Mouse (Mus musculus): Measurements from ENCODE around the gene Cenpa. TPM values are rescaled to one million over a fixed set of nuclear protein-coding genes. Genes with fewer than 3 reads are reported as not detected.
"Not testable (repeated sequence)": the region's sequence is repeated elsewhere in the genome, so short reads cannot be mapped to it uniquely, and the experiment has no call there.

The Cenpa gene
- polyA plus RNA-seq, 1 experiment from 2014 or later: 259 TPM

GRCm38 (mm10) chr5:30660813-30661212 lies 5.8 kb upstream of the Cenpa start:
- Histone ChIP-seq H3K27ac (replicated peaks) (no peak overlapping the region), H3K4me1 (0 out of 2 replicates have a peak, but pooled peaks cover under 1% of the 10 kb centered on the region), H3K9me3 (no peaks in the 10 kb centered on the region; the same call in 1 of the 2 replicates), H3K4me3 (no peak overlapping the region), H3K36me3 (peaks cover 31% of the 10 kb centered on the region), H3K4me2 (no peak overlapping the region), H3K27me3 (replicated peaks) (no peaks in the 10 kb centered on the region), H3K9ac (no peak overlapping the region)
- no peak for ATAC-seq (ENCODE audit: extremely low read depth, insufficient number of reproducible peaks, low FRiP score, low TSS enrichment)
- WGBS: 93% methylated on average over 5 of the region's 5 CpGs

GRCm38 (mm10) chr5:30665360-30665759 lies 1.2 kb upstream of the Cenpa start:
- Histone ChIP-seq H3K9ac (no peak overlapping the region), H3K27me3 (replicated peaks) (no peaks in the 10 kb centered on the region), H3K36me3 (peaks cover 19% of the 10 kb centered on the region), H3K27ac (replicated peaks) (no peak overlapping the region), H3K4me3 (no peak overlapping the region), H3K4me2 (no peak overlapping the region), H3K4me1 (peaks cover 35% of the 10 kb centered on the region), H3K9me3 (no peaks in the 10 kb centered on the region; the same call in 1 of the 2 replicates)
- ATAC-seq (ENCODE audit: extremely low read depth, insufficient number of reproducible peaks, low FRiP score, low TSS enrichment): no peak
- 83% methylated on average over 9 of the region's 9 CpGs for WGBS

DNA sequence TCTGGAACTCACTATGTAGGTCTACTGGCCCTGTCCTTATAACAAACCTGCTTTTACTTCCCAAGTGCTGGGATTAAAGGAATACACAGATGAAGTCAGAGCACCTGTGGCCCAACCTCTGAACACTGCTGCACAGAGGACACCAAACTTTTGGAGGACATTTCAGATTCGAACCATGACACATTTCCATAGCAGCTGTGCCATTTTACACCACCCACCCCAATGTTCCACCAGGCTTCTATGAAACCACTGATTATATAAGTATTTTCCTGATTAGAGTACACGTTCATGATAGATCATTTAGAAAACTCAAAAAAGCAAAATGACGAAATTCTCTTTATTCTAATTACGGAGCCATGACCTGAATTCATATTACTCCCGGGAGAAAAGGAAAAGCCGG lies 609 bp upstream of the Cenpa start:
- Histone ChIP-seq H3K4me1 (peaks cover 35% of the 10 kb centered on the region), H3K4me3 (peak overlapping the region; percentile 87), H3K4me2 (peak overlapping the region; percentile 74), H3K27me3 (replicated peaks) (no peaks in the 10 kb centered on the region), H3K36me3 (peaks cover 25% of the 10 kb centered on the region), H3K9me3 (no peaks in the 10 kb centered on the region), H3K27ac (replicated peaks) (peak overlapping the region; percentile 96), H3K9ac (peak overlapping the region; percentile 83)
- ATAC-seq (ENCODE audit: extremely low read depth, insufficient number of reproducible peaks, low FRiP score, low TSS enrichment): no peak
- 49% methylated on average over 6 of the region's 6 CpGs for WGBS

DNA sequence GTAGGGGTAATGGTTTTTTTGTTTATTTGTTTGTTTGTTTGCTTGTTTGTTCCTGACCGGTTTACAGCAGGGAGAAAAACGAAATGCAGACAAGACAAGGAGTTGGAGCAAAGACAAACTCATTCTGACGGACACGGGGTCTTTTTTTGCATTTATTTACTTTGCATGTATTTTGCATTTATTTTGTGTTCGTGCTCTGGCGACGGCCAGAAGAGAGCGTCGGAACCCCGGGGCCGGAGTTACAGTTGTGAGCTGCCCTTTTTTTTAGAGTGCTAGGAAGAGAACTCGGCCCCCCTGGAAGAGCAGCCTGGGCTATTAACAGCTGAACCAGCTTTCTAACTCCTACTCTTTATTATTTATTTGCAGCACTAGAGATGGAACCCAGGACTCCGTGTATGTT lies 638 bp downstream of the Cenpa start:
- Histone ChIP-seq H3K36me3 (peaks cover 37% of the 10 kb centered on the region), H3K4me2 (peak overlapping the region; percentile 74), H3K27ac (replicated peaks) (peak overlapping the region; percentile 96), H3K9me3 (no peaks in the 10 kb centered on the region), H3K27me3 (replicated peaks) (no peaks in the 10 kb centered on the region), H3K4me3 (peak overlapping the region; percentile 87), H3K4me1 (peaks cover 35% of the 10 kb centered on the region), H3K9ac (peak overlapping the region; percentile 92)
- ATAC-seq (ENCODE audit: extremely low read depth, insufficient number of reproducible peaks, low FRiP score, low TSS enrichment): no peak
- WGBS: under 1% methylated on average over 13 of the region's 13 CpGs

- no peak for ATAC-seq (ENCODE audit: extremely low read depth, insufficient number of reproducible peaks, low FRiP score, low TSS enrichment)
- H3K4me3 ChIP-seq: peak overlapping the region; percentile 87
- H3K27me3 ChIP-seq (replicated peaks): no peaks in the 10 kb centered on the region
- H3K4me2 ChIP-seq: peak overlapping the region; percentile 74
- H3K36me3 ChIP-seq: peaks cover 42% of the 10 kb centered on the region
- WGBS: 7% methylated on average over 3 of the region's 3 CpGs
- peaks cover 35% of the 10 kb centered on the region for H3K4me1 ChIP-seq
- no peak overlapping the region for H3K27ac ChIP-seq (replicated peaks)
- H3K9me3 ChIP-seq: no peaks in the 10 kb centered on the region
- H3K9ac ChIP-seq: peak overlapping the region; percentile 92
Observed at GRCm38 (mm10) chr5:30667686-30668085, 1.1 kb downstream of the Cenpa start.

- H3K4me2 ChIP-seq: peak overlapping the region; percentile 74
- peaks cover 35% of the 10 kb centered on the region for H3K4me1 ChIP-seq
- H3K27ac ChIP-seq (replicated peaks): no peak overlapping the region
- peaks cover 54% of the 10 kb centered on the region for H3K36me3 ChIP-seq
- peak overlapping the region; percentile 87 for H3K4me3 ChIP-seq
- ATAC-seq (ENCODE audit: extremely low read depth, insufficient number of reproducible peaks, low FRiP score, low TSS enrichment): no peak
- H3K27me3 ChIP-seq (replicated peaks): no peaks in the 10 kb centered on the region
- no peaks in the 10 kb centered on the region for H3K9me3 ChIP-seq
- H3K9ac ChIP-seq: peak overlapping the region; percentile 51; the same call in 1 of the 2 replicates
- WGBS: 92% methylated on average over 9 of the region's 9 CpGs
Observed at GRCm38 (mm10) chr5:30668637-30669495, 2.3 kb downstream of the Cenpa start.

- Histone ChIP-seq H3K4me2 (peak overlapping the region; percentile 74; the same call in 1 of the 2 replicates), H3K36me3 (peaks cover 60% of the 10 kb centered on the region)
- WGBS: 54% methylated on average over 3 of the region's 3 CpGs
Observed at GRCm38 (mm10) chr5:30669496-30669830, 2.9 kb downstream of the Cenpa start.

GRCm38 (mm10) chr5:30670091-30670490 lies 3.5 kb downstream of the Cenpa start:
- WGBS: 79% methylated on average over 7 of the region's 7 CpGs
- Histone ChIP-seq H3K36me3 (peaks cover 64% of the 10 kb centered on the region), H3K9me3 (no peaks in the 10 kb centered on the region), H3K4me1 (peaks cover 35% of the 10 kb centered on the region), H3K4me2 (no peak overlapping the region), H3K27ac (replicated peaks) (no peak overlapping the region), H3K9ac (no peak overlapping the region), H3K4me3 (no peak overlapping the region), H3K27me3 (replicated peaks) (no peaks in the 10 kb centered on the region)
- ATAC-seq (ENCODE audit: extremely low read depth, insufficient number of reproducible peaks, low FRiP score, low TSS enrichment): no peak

More at GRCm38 (mm10) chr5:30669496-30669830, 2.9 kb downstream of the Cenpa start:
- no peak overlapping the region for H3K27ac ChIP-seq (replicated peaks)
- no peaks in the 10 kb centered on the region for H3K27me3 ChIP-seq (replicated peaks)
- no peak overlapping the region for H3K4me3 ChIP-seq
- H3K4me1 ChIP-seq: peaks cover 35% of the 10 kb centered on the region
- peak overlapping the region; percentile 51; the same call in 1 of the 2 replicates for H3K9ac ChIP-seq
- ATAC-seq (ENCODE audit: extremely low read depth, insufficient number of reproducible peaks, low FRiP score, low TSS enrichment): no peak
- no peaks in the 10 kb centered on the region for H3K9me3 ChIP-seq

- Histone ChIP-seq H3K36me3 (peaks cover 86% of the 10 kb centered on the region), H3K4me3 (no peak overlapping the region), H3K4me2 (no peak overlapping the region), H3K27ac (replicated peaks) (no peak overlapping the region), H3K9ac (no peak overlapping the region), H3K4me1 (peaks cover 12% of the 10 kb centered on the region), H3K9me3 (no peaks in the 10 kb centered on the region), H3K27me3 (replicated peaks) (no peaks in the 10 kb centered on the region)
- ATAC-seq (ENCODE audit: extremely low read depth, insufficient number of reproducible peaks, low FRiP score, low TSS enrichment): no peak
- 79% methylated on average over 7 of the region's 7 CpGs for WGBS
Observed at GRCm38 (mm10) chr5:30674001-30674400, 7.4 kb downstream of the Cenpa start.

GRCm38 (mm10) chr5:30676800-30677199 lies 10.2 kb downstream of the Cenpa start:
- Histone ChIP-seq H3K4me2 (no peak overlapping the region), H3K9ac (no peak overlapping the region), H3K36me3 (peaks cover 58% of the 10 kb centered on the region), H3K9me3 (no peaks in the 10 kb centered on the region), H3K4me1 (no peaks in the 10 kb centered on the region), H3K27me3 (replicated peaks) (no peaks in the 10 kb centered on the region), H3K27ac (replicated peaks) (no peak overlapping the region), H3K4me3 (no peak overlapping the region)
- no peak for ATAC-seq (ENCODE audit: extremely low read depth, insufficient number of reproducible peaks, low FRiP score, low TSS enrichment)
- WGBS: 84% methylated on average over 7 of the region's 7 CpGs

GRCm38 (mm10) chr5:30678069-30678468 lies 11.5 kb downstream of the Cenpa start:
- not testable (repeated sequence) for H3K27ac ChIP-seq (replicated peaks); H3K9me3 ChIP-seq; H3K9ac ChIP-seq; H3K4me1 ChIP-seq; H3K4me2 ChIP-seq; H3K27me3 ChIP-seq (replicated peaks); ATAC-seq (ENCODE audit: extremely low read depth, insufficient number of reproducible peaks, low FRiP score, low TSS enrichment); H3K4me3 ChIP-seq
- peaks cover 45% of the 10 kb centered on the region for H3K36me3 ChIP-seq
- 91% methylated on average over 3 of the region's 3 CpGs for WGBS
